Mouse (Mus musculus): ENCODE measurements around the gene Fuk. TPM values are rescaled to one million over a fixed set of nuclear protein-coding genes. Genes with fewer than 3 reads are reported as not detected.

Fuk gene
- 4.8 and 7.1 TPM in 2 replicates for polyA plus RNA-seq (2015; fragmentation: Nextera tagmentation; extraction: Ambion mirVana)

- H3K4me3 ChIP-seq: peak within 1 kb of the TSS; percentile 86
- peak within 1 kb of the TSS; percentile 67 for H3K4me2 ChIP-seq
- H3K9ac ChIP-seq: peak within 1 kb of the TSS; percentile 77
- no peak within 1 kb of the TSS for H3K27ac ChIP-seq
- no peaks in the 10 kb centered on the region for H3K27me3 ChIP-seq
- H3K4me1 ChIP-seq (replicated peaks): peaks cover 2% of the 10 kb centered on the region; the same call in 1 of the 2 replicates
- 3% methylated on average over 30 of the region's 30 CpGs for WGBS
- peaks cover 9% of the 10 kb centered on the region; the same call in 1 of the 2 replicates for H3K36me3 ChIP-seq
- ATAC-seq (replicated peaks; ENCODE audit: insufficient number of reproducible peaks, insufficient read depth, low FRiP score, low read depth): peak; percentile 89
- no peaks in the 10 kb centered on the region for H3K9me3 ChIP-seq (replicated peaks)
Observed at GRCm38 (mm10) chr8:110901839-110902578, at the start of gene Fuk. Gene Fuk, minus strand, starts transcription at chr8:110902488.

- Histone ChIP-seq H3K4me2 (no peak overlapping the region), H3K4me3 (no peak overlapping the region), H3K27me3 (no peaks in the 10 kb centered on the region), H3K27ac (no peak overlapping the region), H3K36me3 (no peaks in the 10 kb centered on the region), H3K9me3 (replicated peaks) (no peaks in the 10 kb centered on the region), H3K9ac (no peak overlapping the region), H3K4me1 (replicated peaks) (peaks cover 17% of the 10 kb centered on the region)
- 69% methylated on average over 17 of the region's 17 CpGs for WGBS
- ATAC-seq (replicated peaks; ENCODE audit: insufficient number of reproducible peaks, insufficient read depth, low FRiP score, low read depth): no peak
Observed at GRCm38 (mm10) chr8:110950065-110950484, 47.8 kb upstream of the Fuk start.

- Histone ChIP-seq H3K27me3 (no peaks in the 10 kb centered on the region), H3K9me3 (replicated peaks) (no peaks in the 10 kb centered on the region), H3K4me3 (no peak overlapping the region), H3K4me2 (no peak overlapping the region), H3K36me3 (no peaks in the 10 kb centered on the region), H3K4me1 (replicated peaks) (peaks cover 51% of the 10 kb centered on the region), H3K9ac (no peak overlapping the region), H3K27ac (no peak overlapping the region)
- WGBS: 58% methylated on average over 4 of the region's 4 CpGs
- no peak for ATAC-seq (replicated peaks; ENCODE audit: insufficient number of reproducible peaks, insufficient read depth, low FRiP score, low read depth)
Observed at GRCm38 (mm10) chr8:110945716-110946115, 43.4 kb upstream of the Fuk start.

- Histone ChIP-seq H3K27me3 (no peaks in the 10 kb centered on the region), H3K9ac (no peak overlapping the region), H3K4me1 (replicated peaks) (peaks cover 60% of the 10 kb centered on the region), H3K9me3 (replicated peaks) (no peaks in the 10 kb centered on the region), H3K27ac (peak overlapping the region; percentile 59), H3K36me3 (no peaks in the 10 kb centered on the region), H3K4me3 (no peak overlapping the region), H3K4me2 (no peak overlapping the region)
- 66% methylated on average over 7 of the region's 7 CpGs for whole genome bisulfite sequencing
- ATAC-seq (replicated peaks; ENCODE audit: insufficient number of reproducible peaks, insufficient read depth, low FRiP score, low read depth): no peak
Observed at GRCm38 (mm10) chr8:110944276-110944876, 42.1 kb upstream of the Fuk start.

GRCm38 (mm10) chr8:110941453-110941948, 39.2 kb upstream of the Fuk start:
- Histone ChIP-seq H3K27ac (peak overlapping the region; percentile 85), H3K9ac (no peak overlapping the region), H3K4me3 (no peak overlapping the region), H3K36me3 (no peaks in the 10 kb centered on the region), H3K9me3 (replicated peaks) (no peaks in the 10 kb centered on the region), H3K27me3 (no peaks in the 10 kb centered on the region), H3K4me1 (replicated peaks) (peaks cover 69% of the 10 kb centered on the region), H3K4me2 (peak overlapping the region; percentile 27)
- peak; percentile 75 for ATAC-seq (replicated peaks; ENCODE audit: insufficient number of reproducible peaks, insufficient read depth, low FRiP score, low read depth)
- WGBS: 16% methylated on average over 10 of the region's 10 CpGs

- H3K9ac ChIP-seq: no peak overlapping the region
- H3K4me1 ChIP-seq (replicated peaks): peaks cover 69% of the 10 kb centered on the region
- peak overlapping the region; percentile 85 for H3K27ac ChIP-seq
- peak; percentile 13; the same call in 1 of the 2 replicates for ATAC-seq (replicated peaks; ENCODE audit: insufficient number of reproducible peaks, insufficient read depth, low FRiP score, low read depth)
- H3K4me3 ChIP-seq: no peak overlapping the region
- 49% methylated on average over 15 of the region's 15 CpGs for WGBS
- H3K4me2 ChIP-seq: peak overlapping the region; percentile 27
- H3K36me3 ChIP-seq: no peaks in the 10 kb centered on the region
- no peaks in the 10 kb centered on the region for H3K27me3 ChIP-seq
- H3K9me3 ChIP-seq (replicated peaks): no peaks in the 10 kb centered on the region
Observed at GRCm38 (mm10) chr8:110940682-110941452, 38.6 kb upstream of the Fuk start.

- ATAC-seq (replicated peaks; ENCODE audit: insufficient number of reproducible peaks, insufficient read depth, low FRiP score, low read depth): peak; percentile 64
- peak overlapping the region; percentile 82 for H3K27ac ChIP-seq
- H3K9me3 ChIP-seq (replicated peaks): no peaks in the 10 kb centered on the region
- no peak overlapping the region for H3K9ac ChIP-seq
- H3K4me3 ChIP-seq: no peak overlapping the region
- H3K36me3 ChIP-seq: no peaks in the 10 kb centered on the region
- peaks cover 55% of the 10 kb centered on the region for H3K4me1 ChIP-seq (replicated peaks)
- H3K4me2 ChIP-seq: peak overlapping the region; percentile 31; the same call in 1 of the 2 replicates
- WGBS: 21% methylated on average over 6 of the region's 6 CpGs
- no peaks in the 10 kb centered on the region for H3K27me3 ChIP-seq
Observed at GRCm38 (mm10) chr8:110938882-110939589, 36.7 kb upstream of the Fuk start.

GRCm38 (mm10) chr8:110936217-110936616, 33.9 kb upstream of the Fuk start:
- 90% methylated on average over 12 of the region's 12 CpGs for WGBS
- Histone ChIP-seq H3K27ac (no peak overlapping the region), H3K4me3 (no peak overlapping the region), H3K9ac (no peak overlapping the region), H3K36me3 (no peaks in the 10 kb centered on the region), H3K4me2 (no peak overlapping the region), H3K4me1 (replicated peaks) (peaks cover 48% of the 10 kb centered on the region), H3K27me3 (no peaks in the 10 kb centered on the region), H3K9me3 (replicated peaks) (no peaks in the 10 kb centered on the region)
- no peak for ATAC-seq (replicated peaks; ENCODE audit: insufficient number of reproducible peaks, insufficient read depth, low FRiP score, low read depth)

- 75% methylated on average over 2 of the region's 2 CpGs for WGBS
- H3K36me3 ChIP-seq: no peaks in the 10 kb centered on the region
- no peak overlapping the region for H3K4me2 ChIP-seq
- H3K9ac ChIP-seq: no peak overlapping the region
- H3K27me3 ChIP-seq: no peaks in the 10 kb centered on the region
- no peak for ATAC-seq (replicated peaks; ENCODE audit: insufficient number of reproducible peaks, insufficient read depth, low FRiP score, low read depth)
- H3K4me3 ChIP-seq: no peak overlapping the region
- H3K9me3 ChIP-seq (replicated peaks): no peaks in the 10 kb centered on the region
- peaks cover 36% of the 10 kb centered on the region for H3K4me1 ChIP-seq (replicated peaks)
- H3K27ac ChIP-seq: no peak overlapping the region
Observed at GRCm38 (mm10) chr8:110933272-110933671, 31.0 kb upstream of the Fuk start.

GRCm38 (mm10) chr8:110932444-110932843, 30.2 kb upstream of the Fuk start:
- no peak for ATAC-seq (replicated peaks; ENCODE audit: insufficient number of reproducible peaks, insufficient read depth, low FRiP score, low read depth)
- Histone ChIP-seq H3K27ac (no peak overlapping the region), H3K9me3 (replicated peaks) (no peaks in the 10 kb centered on the region), H3K4me1 (replicated peaks) (peaks cover 28% of the 10 kb centered on the region), H3K36me3 (no peaks in the 10 kb centered on the region), H3K27me3 (no peaks in the 10 kb centered on the region), H3K4me3 (no peak overlapping the region), H3K9ac (no peak overlapping the region), H3K4me2 (no peak overlapping the region)
- 76% methylated on average over 3 of the region's 3 CpGs for WGBS
